Mouse (Mus musculus) right cerebral cortex, adult 18-20 months (tissue): Measurements from ENCODE around the gene Aldh1l1.

ENCODE experiments used
- DNase-seq: peaks from one replicate; pipeline ENCODE4 v3.0.0; 2022; ENCODE audit warnings: mixed read lengths

Gene Aldh1l1

GRCm38 (mm10) chr6:90553197-90553596 is 67.0 kb downstream of the Aldh1l1 start:
- DNase-seq: no peak

- DNase-seq: no peak
Measured at GRCm38 (mm10) chr6:90553682-90554081, 67.5 kb downstream of the Aldh1l1 start.

GRCm38 (mm10) chr6:90556534-90557058 is 70.4 kb downstream of the Aldh1l1 start:
- no peak for DNase-seq

- DNase-seq: no peak
Measured at GRCm38 (mm10) chr6:90557077-90557476, 70.8 kb downstream of the Aldh1l1 start.

GRCm38 (mm10) chr6:90557829-90558693 is 71.8 kb downstream of the Aldh1l1 start:
- no peak for DNase-seq

GRCm38 (mm10) chr6:90560390-90561058 is 74.3 kb downstream of the Aldh1l1 start:
- DNase-seq: peak; percentile 46

- DNase-seq: no peak
Measured at GRCm38 (mm10) chr6:90561234-90561781, 75.1 kb downstream of the Aldh1l1 start.

GRCm38 (mm10) chr6:90564240-90564639 is 78.0 kb downstream of the Aldh1l1 start:
- no peak for DNase-seq

- no peak for DNase-seq
Measured at GRCm38 (mm10) chr6:90565357-90566215, 79.4 kb downstream of the Aldh1l1 start.

GRCm38 (mm10) chr6:90567486-90567885 is 81.3 kb downstream of the Aldh1l1 start:
- DNase-seq: no peak

- DNase-seq: peak; percentile 36
Measured at GRCm38 (mm10) chr6:90567928-90568327, 81.7 kb downstream of the Aldh1l1 start.

GRCm38 (mm10) chr6:90568721-90569120 is 82.5 kb downstream of the Aldh1l1 start:
- DNase-seq: no peak

- DNase-seq: no peak
Measured at GRCm38 (mm10) chr6:90569736-90570383, 83.6 kb downstream of the Aldh1l1 start.

GRCm38 (mm10) chr6:90570392-90570791 is 84.2 kb downstream of the Aldh1l1 start:
- DNase-seq: no peak

- peak; percentile 64 for DNase-seq
Measured at GRCm38 (mm10) chr6:90575261-90575715, 89.1 kb downstream of the Aldh1l1 start.

GRCm38 (mm10) chr6:90578174-90578573 is 91.9 kb downstream of the Aldh1l1 start:
- DNase-seq: no peak

- DNase-seq: no peak
Measured at GRCm38 (mm10) chr6:90582331-90582730, 96.1 kb downstream of the Aldh1l1 start.

GRCm38 (mm10) chr6:90588113-90588512 is 101.9 kb downstream of the Aldh1l1 start:
- no peak for DNase-seq

GRCm38 (mm10) chr6:90590707-90591106 is 104.5 kb downstream of the Aldh1l1 start:
- DNase-seq: peak; percentile 46

GRCm38 (mm10) chr6:90594972-90595371 is 108.7 kb downstream of the Aldh1l1 start:
- no peak for DNase-seq

GRCm38 (mm10) chr6:90597060-90597459 is 110.8 kb downstream of the Aldh1l1 start:
- no peak for DNase-seq

GRCm38 (mm10) chr6:90597592-90597991 is 111.4 kb downstream of the Aldh1l1 start:
- DNase-seq: peak; percentile 34
